In genomic region chr19:6942249-6942691, GRCm38 (mm10) we compare ENCODE assay signal across 8 mouse cellular contexts. TPM values are rescaled to one million over a fixed set of nuclear protein-coding genes. Genes with fewer than 3 reads are reported as not detected.
DNase-seq lines count a peak whose midpoint lies in the region; ATAC-seq and TF ChIP-seq lines count a peak whose summit lies in the region.

TSS of gene Gpr137 (minus strand) at chr19:6942480.

- peak within 1 kb of the TSS; percentile 93 for H3K9ac ChIP-seq in embryonic facial prominence, embryonic 13.5 days
- peak within 1 kb of the TSS; percentile 91 for H3K9ac ChIP-seq in heart, adult 2 months (ENCODE audit: low read depth, low read length)
- H3K9ac ChIP-seq in limb, embryonic 14.5 days (ENCODE audit: low read depth, low read length, severe bottlenecking): peak within 1 kb of the TSS; percentile 76
- peak within 1 kb of the TSS; percentile 89 for H3K9ac ChIP-seq in midbrain, postnatal 0 days (replicated peaks; ENCODE audit: low read length, poor library complexity, severe bottlenecking)

- H3K4me2 ChIP-seq in embryonic facial prominence, embryonic 13.5 days: peak within 1 kb of the TSS; percentile 95
- H3K4me2 ChIP-seq in limb, embryonic 14.5 days (replicated peaks; ENCODE audit: low read depth, low read length, severe bottlenecking): peak within 1 kb of the TSS; percentile 80
- H3K4me2 ChIP-seq in midbrain, postnatal 0 days (ENCODE audit: low read depth, low read length, poor library complexity, severe bottlenecking): peak within 1 kb of the TSS; percentile 100

- no peaks in the 10 kb centered on the region for H3K79me2 ChIP-seq in heart, adult 2 months (replicated peaks; ENCODE audit: control insufficient read depth, insufficient read depth, low read length)

- peak; percentile 94 for DNase-seq in 3134 (ENCODE audit: extremely low read depth, insufficient read length, low spot score)
- DNase-seq in adrenal gland, postnatal 36 days: peak; percentile 98
- peak; percentile 95 to 98 for DNase-seq in heart, adult 2 months
- DNase-seq in kidney, adult 9 months: peak; percentile 98
- DNase-seq in limb, embryonic 14.5 days (ENCODE audit: low spot score): peak; percentile 93
- peak; percentile 93 for DNase-seq in midbrain, postnatal 0 days (ENCODE audit: low spot score)
- DNase-seq in spleen, postnatal 14 days (ENCODE audit: low spot score in 2 of 2): peak; percentile 85 to 89

- peak; percentile 88 for TF ChIP-seq POLR2A in heart, adult 2 months (IDR thresholded peaks at IDR 0.05; ENCODE audit: insufficient read depth, low read depth, low read length)
- peak; percentile 69; the same call in 1 of the 2 replicates for TF ChIP-seq POLR2A in limb, embryonic 14.5 days (IDR thresholded peaks at IDR 0.05; ENCODE audit: borderline replicate concordance, extremely low read depth, insufficient read depth, insufficient read length)

- WGBS in embryonic facial prominence, embryonic 13.5 days: under 1% methylated on average over 27 of the region's 27 CpGs
- under 1% methylated on average over 27 of the region's 27 CpGs for WGBS in heart, adult 2 months
- WGBS in limb, embryonic 14.5 days: 0% methylated on average over 27 of the region's 27 CpGs
- WGBS in midbrain, postnatal 0 days: under 1% methylated on average over 27 of the region's 27 CpGs

- H3K36me3 ChIP-seq in embryonic facial prominence, embryonic 13.5 days: peaks cover 12% of the 10 kb centered on the region
- no peaks in the 10 kb centered on the region for H3K36me3 ChIP-seq in heart, adult 2 months (ENCODE audit: control insufficient read depth, insufficient read depth, low read length)
- peaks cover 9% of the 10 kb centered on the region for H3K36me3 ChIP-seq in limb, embryonic 14.5 days (ENCODE audit: control insufficient read depth, insufficient read depth, low read length)
- peaks cover 8% of the 10 kb centered on the region for H3K36me3 ChIP-seq in midbrain, postnatal 0 days (ENCODE audit: insufficient read depth, low read length)

- H3K4me1 ChIP-seq in embryonic facial prominence, embryonic 13.5 days: peaks cover 25% of the 10 kb centered on the region
- peaks cover 3% of the 10 kb centered on the region for H3K4me1 ChIP-seq in heart, adult 2 months (ENCODE audit: control insufficient read depth, insufficient read depth, low read length)
- peaks cover 13% of the 10 kb centered on the region for H3K4me1 ChIP-seq in limb, embryonic 14.5 days (ENCODE audit: control insufficient read depth, insufficient read depth, low read length)
- H3K4me1 ChIP-seq in midbrain, postnatal 0 days (ENCODE audit: insufficient read depth, low read length): peaks cover 19% of the 10 kb centered on the region

- TF ChIP-seq CTCF in heart, adult 2 months (IDR thresholded peaks at IDR 0.05): no peak
- no peak for TF ChIP-seq CTCF in midbrain, postnatal 0 days (IDR thresholded peaks at IDR 0.05)

- intact Hi-C loops in heart, adult 2 months (cut with DNase I): loop anchor here (1.0 to 5.0 kb wide), 2 partner anchors 9 to 35 kb away; partner anchors contain the start of gene Plcb3

- H3K9me3 ChIP-seq in embryonic facial prominence, embryonic 13.5 days: no peaks in the 10 kb centered on the region
- H3K9me3 ChIP-seq in limb, embryonic 14.5 days (ENCODE audit: control insufficient read depth, low read length): no peaks in the 10 kb centered on the region
- H3K9me3 ChIP-seq in midbrain, postnatal 0 days (ENCODE audit: low read length): no peaks in the 10 kb centered on the region

- ATAC-seq in embryonic facial prominence, embryonic 13.5 days (ENCODE audit: insufficient number of reproducible peaks, insufficient read depth, low FRiP score, low TSS enrichment, low read depth): peak; percentile 85
- peak; percentile 88 for ATAC-seq in limb, embryonic 14.5 days (ENCODE audit: low FRiP score, low read depth)
- peak; percentile 82 for ATAC-seq in midbrain, postnatal 0 days (ENCODE audit: low FRiP score)

- peak within 1 kb of the TSS; percentile 95 for H3K27ac ChIP-seq in embryonic facial prominence, embryonic 13.5 days
- peak within 1 kb of the TSS; percentile 84 for H3K27ac ChIP-seq in heart, adult 2 months
- peak within 1 kb of the TSS; percentile 90 for H3K27ac ChIP-seq in limb, embryonic 14.5 days (replicated peaks; ENCODE audit: low read depth, low read length)
- peak within 1 kb of the TSS; percentile 95 for H3K27ac ChIP-seq in midbrain, postnatal 0 days (ENCODE audit: low read depth, low read length)

- no peaks in the 10 kb centered on the region for H3K27me3 ChIP-seq in embryonic facial prominence, embryonic 13.5 days
- H3K27me3 ChIP-seq in heart, adult 2 months (ENCODE audit: control insufficient read depth, insufficient read depth, low read length): no peaks in the 10 kb centered on the region
- no peaks in the 10 kb centered on the region for H3K27me3 ChIP-seq in limb, embryonic 14.5 days (ENCODE audit: control insufficient read depth, insufficient read depth, low read length)
- no peaks in the 10 kb centered on the region for H3K27me3 ChIP-seq in midbrain, postnatal 0 days (ENCODE audit: insufficient read depth, low read length)

- TF ChIP-seq EP300 in heart, adult 2 months (IDR thresholded peaks at IDR 0.05; ENCODE audit: insufficient read depth, low read depth, low read length): no peak

- H3K4me3 ChIP-seq in embryonic facial prominence, embryonic 13.5 days: peak within 1 kb of the TSS; percentile 86
- H3K4me3 ChIP-seq in heart, adult 2 months: peak within 1 kb of the TSS; percentile 80
- H3K4me3 ChIP-seq in limb, embryonic 14.5 days (replicated peaks; ENCODE audit: low read length): peak within 1 kb of the TSS; percentile 65
- peak within 1 kb of the TSS; percentile 92 for H3K4me3 ChIP-seq in midbrain, postnatal 0 days (ENCODE audit: low read depth, low read length)

RNA-seq across cellular contexts. Expression of gene Gpr137, which starts in this region (rescaled TPM):
- 10 to 100 TPM; 49.1 to 49.9 TPM for total RNA-seq in adrenal gland, postnatal 36 days (2021)
- 26.9 and 35.2 TPM in 2 replicates for polyA plus RNA-seq in embryonic facial prominence, embryonic 13.5 days (2015; fragmentation: Nextera tagmentation; extraction: Ambion mirVana)
- total RNA-seq in heart, adult 2 months (2021): 10 to 100 TPM; 34.1 to 35.4 TPM
- 53.4 and 60.4 TPM in 2 replicates for polyA plus RNA-seq in heart, adult 2 months (2012; rRNA removed)
- 56.8 and 72.3 TPM in 2 replicates for polyA plus RNA-seq in limb, embryonic 14.5 days (2012; rRNA removed)
- polyA plus RNA-seq in limb, embryonic 14.5 days (2014; fragmentation: Nextera tagmentation; extraction: Ambion mirVana): 28.5 and 31.8 TPM in 2 replicates
- total RNA-seq in midbrain, postnatal 0 days (2014; rRNA removed): 88.5 and 101 TPM in 2 replicates
- polyA plus RNA-seq in midbrain, postnatal 0 days (2015; fragmentation: Nextera tagmentation; extraction: Ambion mirVana): 77.6 and 78.8 TPM in 2 replicates

Comparison
In these comparisons a context has a peak if more than half of its experiments do, and no peak if none do; other contexts are left out.
1. Peak in every context shown above with its lines: DNase-seq, ATAC-seq, H3K4me3 ChIP-seq and H3K27ac ChIP-seq.